Mouse (Mus musculus) natural killer cell, adult 2 months (primary cell): ENCODE measurements around the gene Crybg1.
"Not testable (repeated sequence)": the region's sequence is repeated elsewhere in the genome, so short reads cannot be mapped to it uniquely, and the experiment has no call there.

Source experiments
- DNase-seq, 2 experiments: peaks; one replicate each; pipeline ENCODE4 v3.0.0; 2022; ENCODE audit warnings: low spot score in 2 of 2

Crybg1 gene

DNA sequence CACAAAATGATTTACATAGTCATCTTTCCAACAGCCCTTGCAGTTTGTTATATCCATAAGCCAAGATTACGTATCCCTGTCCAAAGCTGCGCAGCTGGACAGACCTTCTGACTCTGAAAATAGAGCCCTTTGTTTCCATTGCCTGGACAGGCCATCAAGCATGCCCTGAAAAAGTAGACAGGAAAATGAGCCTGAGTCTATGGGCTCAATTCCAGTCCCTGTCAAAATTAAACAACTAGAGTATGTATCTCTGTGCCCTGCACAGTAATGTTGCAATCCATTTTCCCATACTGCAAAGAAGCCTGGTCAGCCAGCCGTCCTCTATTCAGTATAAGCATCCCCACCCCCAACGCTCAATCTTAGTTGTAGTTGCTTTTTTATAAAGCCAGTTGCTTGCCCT, 141.8 kb downstream of the Crybg1 start:
- DNase-seq, result no peak

DNA sequence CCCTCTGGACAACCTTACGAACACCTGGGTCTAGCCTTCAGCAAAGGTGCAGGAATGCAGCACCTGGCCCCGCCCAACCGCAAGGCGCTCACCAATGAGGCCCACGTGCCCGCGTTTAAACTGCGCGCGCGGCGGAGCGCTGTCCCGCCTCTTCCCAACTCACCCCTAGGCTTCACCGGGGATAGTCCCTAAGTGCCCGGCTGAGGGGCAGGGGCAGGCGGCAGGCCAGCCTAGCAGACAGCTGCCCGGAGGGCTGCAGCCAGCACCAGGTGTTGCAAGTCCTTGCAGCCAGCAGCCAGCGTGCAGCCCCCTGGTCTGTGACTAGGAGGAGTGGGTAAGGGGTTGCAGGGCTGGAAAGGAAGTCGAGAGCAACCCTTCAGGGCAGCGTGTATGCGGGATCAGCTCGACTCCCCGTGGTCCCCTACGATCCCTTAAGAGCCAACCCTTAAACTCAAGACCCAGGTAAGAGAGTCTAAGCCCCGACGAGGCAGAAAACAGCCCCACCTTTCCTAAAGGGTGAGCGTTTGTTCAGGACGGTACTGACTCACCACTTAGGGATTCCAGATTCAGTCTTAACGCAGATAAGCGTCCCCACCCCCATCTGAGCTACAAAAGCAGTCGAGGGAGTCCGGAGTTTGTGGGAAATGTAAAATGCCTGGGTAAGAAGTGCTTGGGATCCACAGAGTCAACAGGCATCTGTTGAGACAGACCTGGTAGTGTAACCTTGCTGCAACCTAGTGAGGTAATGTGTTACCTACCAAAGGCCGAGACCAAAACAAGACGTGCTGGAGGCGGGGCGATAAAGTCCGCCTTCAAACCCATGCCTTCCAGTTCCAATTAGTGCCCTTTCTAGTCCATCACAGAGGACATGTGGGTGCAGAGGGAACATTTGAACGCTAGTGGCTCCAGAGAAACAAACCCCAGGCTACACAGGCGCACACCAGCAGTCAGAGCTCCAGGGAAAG, 142.7 kb downstream of the Crybg1 start:
- no peak for DNase-seq

DNA sequence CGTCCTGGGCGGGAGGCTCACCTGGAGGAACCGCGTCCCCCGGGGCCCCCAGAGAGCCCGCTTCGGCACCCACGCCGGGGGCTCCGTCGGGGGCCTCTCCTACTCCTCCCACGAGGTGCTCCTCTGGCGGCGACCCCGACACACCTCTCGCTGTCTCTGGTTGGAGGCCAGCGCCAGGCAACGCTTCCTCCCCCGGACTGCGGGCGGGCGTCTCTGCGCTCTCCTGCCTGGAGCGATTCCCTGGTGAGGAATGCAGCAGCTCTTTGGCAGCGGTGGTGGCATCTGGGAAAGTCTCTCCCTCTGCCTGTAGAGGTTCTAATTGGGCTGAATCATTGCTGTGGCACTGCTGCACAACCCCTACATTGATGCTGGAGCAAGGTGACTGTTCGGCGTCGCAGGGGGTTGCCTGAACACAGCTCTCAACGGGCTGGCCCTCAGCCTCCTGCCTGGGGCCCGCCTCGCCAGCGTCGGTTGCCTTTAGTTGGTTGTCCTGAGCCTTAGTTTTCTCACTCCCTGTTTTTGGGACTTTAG, 144.4 kb downstream of the Crybg1 start:
- no peak for DNase-seq

DNA sequence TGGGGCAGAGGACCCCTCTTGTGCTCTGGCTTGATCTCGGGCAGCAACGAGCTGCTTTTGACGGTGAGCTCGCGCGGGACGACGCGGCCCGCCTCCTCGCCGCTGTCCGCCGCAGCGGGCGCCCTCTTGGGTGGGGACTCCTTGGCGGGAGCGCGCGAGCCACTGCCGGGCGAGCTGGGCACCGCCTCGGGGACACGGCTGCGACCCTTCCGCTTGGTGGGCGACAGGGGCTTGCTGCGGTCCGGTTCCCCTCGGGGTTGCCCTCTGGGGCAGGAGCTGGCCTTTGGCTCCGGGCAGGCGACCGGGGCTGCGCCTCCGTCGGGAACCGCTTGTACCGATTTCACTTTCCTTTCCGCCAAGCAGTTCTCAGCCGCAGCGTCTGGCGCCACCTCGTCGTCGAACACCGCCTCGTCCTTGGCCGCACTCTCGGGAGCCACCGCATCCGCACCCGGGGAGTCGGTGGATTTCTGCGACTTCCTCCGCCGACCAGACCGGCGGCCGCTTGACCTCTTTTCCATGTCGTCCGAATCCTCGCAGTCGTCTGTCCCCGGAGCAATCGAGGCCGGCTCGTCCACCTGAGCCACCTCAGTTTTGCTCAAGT, 145.0 kb downstream of the Crybg1 start:
- peak; percentile 66 to 75 for DNase-seq

DNA sequence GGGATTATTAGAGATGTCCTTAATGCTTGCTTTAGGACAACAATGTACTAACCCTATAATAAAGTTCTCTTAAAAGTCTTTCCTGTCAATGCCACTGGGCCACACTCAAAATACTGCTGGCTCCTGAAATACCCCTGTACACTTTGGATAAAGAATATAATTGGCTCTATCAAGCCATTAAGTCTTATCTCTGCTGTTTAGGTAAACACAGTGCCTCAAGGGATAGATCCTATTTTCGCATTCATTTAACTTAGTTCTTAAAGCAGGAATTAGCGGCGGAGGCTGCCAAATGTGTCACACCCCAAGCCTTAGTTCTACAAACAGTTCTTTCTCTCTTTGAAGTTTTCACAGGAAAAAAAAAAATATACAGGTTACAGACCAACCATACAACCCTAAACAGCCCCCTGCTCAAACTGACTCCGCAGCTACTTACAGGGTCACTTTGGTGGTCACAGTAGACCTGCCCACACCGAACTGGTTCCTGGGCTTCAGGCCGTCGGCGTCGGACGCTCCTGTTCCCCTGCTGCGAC, 145.6 kb downstream of the Crybg1 start:
- DNase-seq, result no peak

DNA sequence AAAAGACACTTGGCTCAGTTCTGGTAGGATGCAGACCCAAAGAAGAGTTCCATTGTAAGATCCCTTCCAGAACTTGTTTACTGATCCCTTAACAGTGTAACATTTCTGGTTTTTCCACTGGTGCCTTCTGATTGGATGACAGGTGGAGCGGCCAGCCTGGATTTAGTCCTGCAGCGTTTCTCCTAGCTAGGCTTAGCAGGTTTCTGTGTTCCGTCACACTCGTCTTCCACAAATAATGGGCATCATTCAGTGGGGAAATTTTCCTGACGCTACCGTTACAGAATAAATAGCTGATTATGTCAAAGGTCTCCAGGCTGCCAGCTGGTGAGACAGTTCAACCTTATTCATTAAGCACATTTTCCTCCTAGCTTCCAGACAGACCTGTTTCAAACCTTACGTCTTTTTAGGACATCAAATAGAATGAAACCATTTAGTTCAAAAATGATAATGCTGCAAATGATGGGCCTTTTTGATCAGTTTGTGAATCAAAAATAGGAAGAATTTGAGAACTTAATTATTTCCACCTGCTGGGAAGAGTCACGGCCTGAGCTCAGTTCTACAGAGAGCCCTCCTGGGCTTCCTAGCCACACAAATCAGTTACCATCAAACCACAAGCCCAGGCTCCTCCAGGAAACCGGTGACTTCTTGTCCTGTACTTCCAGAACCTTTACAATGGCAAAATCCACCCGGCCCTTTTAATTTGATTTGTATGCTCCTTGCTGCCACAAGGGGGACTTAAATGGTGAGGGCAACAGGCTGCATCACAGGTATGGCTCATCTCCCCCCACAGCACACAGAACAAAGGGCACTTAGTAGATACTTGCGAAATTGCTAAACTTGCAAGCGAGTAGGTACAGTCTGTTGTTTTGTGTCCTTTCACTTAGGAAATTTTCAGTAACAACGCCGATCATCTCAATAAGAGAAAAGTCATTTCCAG, 146.4 kb downstream of the Crybg1 start:
- peak; percentile 36 to 52 for DNase-seq

DNA sequence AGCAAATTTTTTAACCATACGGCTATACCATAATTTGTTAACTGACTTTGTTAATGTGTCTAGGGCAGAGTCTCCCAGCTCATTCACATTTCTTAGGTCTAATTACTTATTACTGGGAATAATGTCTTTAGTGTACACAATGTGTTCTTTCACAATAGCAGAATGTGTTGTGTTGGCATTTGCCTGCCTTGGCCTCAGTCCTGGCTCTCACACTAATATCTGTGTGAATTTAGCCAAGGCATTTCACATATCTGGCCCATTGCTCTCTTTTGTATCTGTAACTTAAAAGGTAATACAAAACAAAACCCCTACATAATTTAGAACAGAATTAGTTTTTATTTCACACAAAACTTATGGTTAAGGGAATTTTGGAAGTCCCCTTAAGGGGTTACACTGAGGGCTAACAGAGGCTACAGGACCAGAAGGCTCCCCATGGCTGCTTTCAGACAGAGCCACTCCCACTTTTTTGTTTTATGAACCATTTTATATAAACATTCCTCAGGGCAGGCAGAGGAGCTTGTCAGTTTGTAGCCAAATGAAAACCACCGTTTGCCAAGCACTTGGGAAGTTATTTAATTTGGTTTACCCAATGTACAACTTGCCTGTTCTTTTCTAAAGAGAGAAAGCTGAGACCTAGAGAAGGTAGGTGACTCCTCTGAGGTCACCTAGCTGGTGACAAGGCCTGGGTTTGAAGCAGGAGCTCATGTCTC, 148.3 kb downstream of the Crybg1 start:
- DNase-seq, result no peak

DNA sequence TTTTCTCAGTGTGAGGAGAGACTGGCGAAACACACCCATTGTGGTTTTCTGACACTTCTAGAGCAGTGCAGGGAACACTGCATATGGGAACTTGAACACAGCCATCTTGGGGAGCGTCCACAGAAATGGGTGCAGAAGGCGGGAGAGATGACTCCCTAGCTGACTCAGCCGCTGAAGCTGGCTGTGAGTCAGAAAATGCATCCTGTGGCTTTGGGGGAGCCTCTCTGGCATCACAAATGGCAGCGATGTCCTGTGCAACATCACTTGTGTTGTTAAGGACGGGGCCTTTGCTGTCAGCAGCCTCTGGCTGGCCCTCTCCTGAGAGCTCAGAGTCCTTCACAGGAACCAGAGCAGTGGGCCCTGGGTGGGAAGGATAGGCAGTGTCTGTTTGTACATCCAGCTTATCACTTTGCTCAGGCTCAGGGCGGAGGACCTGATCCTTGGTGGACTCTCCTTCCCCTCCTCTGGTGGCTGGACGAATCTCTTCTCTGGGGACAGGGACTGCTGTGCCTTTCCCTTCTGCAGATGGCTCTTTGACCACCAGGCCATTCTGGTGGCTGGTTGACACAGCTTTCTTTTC, 150.1 kb downstream of the Crybg1 start:
- DNase-seq, result no peak

DNA sequence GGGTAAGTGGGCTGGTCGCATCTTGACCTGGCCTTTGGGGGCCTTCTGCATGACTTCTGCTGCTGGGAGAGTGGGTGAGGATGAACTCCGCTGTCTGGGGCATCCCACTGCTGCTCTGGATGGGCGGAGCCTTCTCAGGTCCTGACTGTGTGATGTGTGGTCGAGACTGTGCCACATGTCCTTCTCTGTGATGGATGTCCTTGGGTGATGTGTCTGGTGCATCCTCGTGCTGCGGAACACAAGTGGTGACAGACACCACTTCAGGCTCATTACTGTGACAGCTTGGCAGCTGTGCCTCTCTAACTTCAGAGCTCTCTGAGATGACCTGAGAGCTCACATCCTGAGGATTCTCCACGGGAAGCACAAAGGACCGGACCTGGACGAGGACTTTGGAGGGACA, 150.6 kb downstream of the Crybg1 start:
- DNase-seq, result no peak

DNA sequence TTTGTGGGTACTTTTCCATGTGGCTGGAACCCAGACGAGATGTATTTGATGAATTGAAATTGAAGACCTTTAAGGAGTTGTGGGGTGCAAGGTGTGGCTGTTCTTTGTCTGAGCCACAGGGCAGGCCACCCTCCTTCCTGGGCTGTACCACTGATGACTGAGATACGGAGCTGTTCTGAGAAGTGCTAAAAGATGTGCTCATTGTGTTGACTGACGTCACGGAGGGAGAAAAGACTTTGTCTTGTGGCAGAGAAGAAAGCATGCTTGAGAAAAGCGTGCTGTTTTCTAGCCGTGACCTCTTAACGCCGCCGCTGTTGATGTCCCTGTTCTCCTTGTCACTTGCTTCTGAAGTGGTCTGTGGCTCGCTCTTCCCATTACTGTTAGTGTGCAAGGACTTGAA, 151.4 kb downstream of the Crybg1 start:
- DNase-seq, result peak; percentile 69 to 81

DNA sequence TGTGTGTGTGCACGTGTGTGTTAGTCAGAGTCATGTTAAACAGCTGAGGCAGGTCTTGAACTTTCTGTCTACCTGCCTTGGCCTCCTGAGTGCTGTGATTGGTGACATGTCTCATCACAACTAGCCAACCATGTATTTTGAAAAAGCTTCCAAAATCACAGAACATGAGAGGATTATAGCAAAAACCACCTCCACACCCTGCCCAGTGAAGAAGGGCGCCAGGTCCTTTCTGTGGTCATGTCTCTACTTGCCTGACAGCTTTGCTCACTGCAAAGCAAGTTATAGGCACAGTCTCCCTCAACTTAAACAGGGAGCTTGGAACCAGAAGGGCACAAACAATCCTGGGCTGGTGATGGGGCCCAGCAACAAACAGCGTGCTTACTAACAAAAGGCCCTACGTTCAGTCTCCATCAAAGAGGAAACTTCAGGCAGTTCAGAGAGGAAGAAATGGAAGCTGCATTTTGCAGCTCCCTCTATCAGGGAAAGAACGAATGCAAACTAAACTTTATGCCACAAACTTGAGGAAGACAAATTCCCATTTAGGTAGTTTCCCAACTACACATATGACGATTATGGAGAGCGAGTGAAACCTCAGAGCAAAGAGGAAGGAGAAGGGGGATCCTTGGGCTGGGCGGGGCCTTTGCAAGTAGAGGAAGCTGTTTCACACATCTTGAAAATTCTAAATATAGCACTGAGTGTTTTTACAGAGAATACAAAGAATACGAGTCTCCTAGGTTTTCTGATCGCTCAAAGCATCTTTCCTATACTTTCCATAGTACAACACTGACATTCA, 152.6 kb downstream of the Crybg1 start:
- DNase-seq, result peak; percentile 62 to 63

DNA sequence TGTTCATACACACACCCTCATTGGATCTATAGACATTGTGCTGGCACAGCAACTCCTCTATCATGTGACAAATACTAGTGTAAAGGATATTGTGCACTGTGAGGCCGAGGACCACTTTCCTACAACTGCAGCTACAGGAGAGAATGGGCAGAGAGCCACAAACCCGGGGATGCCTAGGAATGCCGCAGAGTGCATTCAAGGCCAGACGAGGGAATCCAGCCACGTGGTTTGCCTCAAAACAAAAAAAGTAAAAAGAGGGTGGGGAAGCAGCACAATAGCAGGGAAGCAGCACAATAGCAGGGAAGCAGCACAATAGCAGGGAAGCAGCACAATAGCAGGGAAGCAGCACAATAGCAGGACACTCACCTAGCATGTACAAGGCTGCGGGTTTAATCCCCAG, 155.5 kb downstream of the Crybg1 start:
- DNase-seq, result no peak

DNA sequence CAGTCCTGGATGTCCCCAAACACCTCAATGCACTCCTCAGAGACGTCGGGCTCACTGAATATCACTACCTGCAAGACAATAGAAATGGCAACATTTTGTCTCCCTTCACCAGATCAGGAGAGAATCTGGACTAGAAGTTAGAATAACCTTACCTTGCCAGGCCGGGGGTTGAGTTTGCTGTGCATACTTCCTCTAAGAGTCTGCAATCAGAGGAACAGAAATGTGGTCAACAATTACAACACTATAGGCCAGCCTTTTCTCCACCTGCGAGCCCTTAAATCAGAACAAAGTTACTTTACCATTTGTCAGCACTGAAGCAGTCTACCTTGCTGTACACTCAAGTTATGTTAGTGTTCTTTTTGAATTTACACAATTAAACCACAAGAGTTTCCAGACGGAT, 156.1 kb downstream of the Crybg1 start:
- no peak for DNase-seq

DNA sequence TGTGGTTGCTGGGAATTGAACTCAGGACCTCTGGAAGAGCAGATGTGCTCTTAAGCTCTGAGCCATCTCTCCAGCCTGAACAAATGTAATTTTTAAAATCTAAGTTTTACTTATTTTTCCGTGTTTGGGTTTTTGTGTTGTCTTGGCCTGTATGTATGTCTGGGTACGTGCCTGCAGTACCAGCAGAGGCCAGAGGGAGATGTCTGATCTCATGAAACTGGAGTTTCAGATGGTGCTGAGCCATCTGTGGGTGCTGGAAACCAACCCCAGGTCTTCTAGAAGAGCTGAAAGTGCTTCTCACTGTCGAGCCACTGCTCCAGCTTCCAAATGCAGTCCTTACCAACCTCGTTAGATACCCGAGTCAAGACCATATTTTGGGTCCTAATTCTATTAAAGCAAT, 157.4 kb downstream of the Crybg1 start:
- no peak for DNase-seq

DNA sequence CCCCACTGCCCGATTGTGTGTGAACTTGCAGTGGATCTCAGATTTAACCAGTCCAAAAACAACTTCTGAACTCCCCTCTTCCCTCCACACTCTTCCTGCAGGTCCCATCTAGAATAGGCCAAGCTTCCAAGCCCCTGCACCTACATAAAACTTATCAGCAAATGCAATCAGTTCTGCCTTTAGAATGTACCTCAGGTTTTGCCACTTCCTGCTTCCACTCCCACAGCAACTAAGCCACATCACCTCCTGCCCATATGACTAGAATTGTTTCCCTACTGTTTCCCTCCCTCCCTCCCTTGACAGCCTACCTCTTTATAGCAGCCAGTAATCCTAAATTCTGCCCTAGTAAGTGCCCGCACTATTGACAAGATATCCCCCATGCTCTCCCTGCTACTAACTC, 164.8 kb downstream of the Crybg1 start:
- no peak for DNase-seq

DNA sequence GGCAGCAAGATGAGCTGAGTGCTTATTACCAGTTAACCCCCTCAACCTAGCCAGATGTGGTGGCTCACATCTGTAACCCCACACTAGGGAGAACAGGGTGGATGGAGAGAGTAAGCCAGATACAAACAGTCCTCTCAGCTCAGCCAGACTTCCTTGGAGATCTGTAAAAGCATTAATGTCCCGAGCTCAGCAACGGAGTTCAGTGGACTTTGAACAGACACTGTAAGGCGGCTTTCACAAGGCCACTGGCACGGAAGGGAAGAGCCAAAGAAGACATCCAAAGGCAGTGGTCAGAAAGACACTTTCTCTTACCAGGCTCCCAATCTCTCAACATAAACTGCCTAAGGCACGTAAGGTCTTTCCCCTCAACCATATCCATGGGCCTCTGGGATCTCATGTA, 165.4 kb downstream of the Crybg1 start:
- DNase-seq, result no peak

DNA sequence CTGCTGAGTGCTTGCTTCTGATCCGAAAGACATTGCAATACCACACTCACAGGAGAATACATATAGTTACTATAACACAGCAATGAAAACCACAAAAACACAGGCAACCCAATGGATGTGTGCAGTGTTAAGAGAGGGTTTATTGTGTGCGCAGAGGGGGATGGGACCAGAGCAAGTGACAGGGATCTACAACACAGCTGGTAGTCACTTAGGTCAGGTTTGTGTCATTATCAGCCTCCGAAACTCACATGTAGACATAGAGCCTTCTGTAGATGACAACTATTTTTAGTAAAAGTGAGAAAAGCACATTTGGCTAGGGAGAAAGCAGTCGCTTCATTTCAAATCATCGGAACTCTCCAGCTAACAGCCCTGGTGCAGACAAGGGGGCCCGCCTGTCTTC, 166.2 kb downstream of the Crybg1 start:
- no peak for DNase-seq

DNA sequence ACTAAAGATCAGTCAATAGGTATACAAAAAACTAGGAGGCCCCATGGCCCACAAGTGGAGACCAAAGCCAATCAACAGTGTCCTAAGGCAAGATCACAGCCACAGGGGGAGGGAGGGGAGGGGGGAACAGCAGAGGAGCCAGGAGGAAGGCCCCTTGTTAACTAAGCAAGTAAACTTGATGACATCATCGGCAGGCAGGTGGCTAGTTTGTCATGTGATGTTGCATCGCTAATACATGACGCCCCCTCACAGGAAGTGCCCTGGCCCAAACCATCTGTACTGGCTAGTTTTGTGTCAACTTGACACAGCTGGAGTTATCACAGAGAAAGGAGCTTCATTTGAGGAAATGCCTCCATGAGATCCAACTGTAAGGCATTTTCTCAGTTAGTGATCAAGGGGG, 167.9 kb downstream of the Crybg1 start:
- DNase-seq, result not testable (repeated sequence)

DNA sequence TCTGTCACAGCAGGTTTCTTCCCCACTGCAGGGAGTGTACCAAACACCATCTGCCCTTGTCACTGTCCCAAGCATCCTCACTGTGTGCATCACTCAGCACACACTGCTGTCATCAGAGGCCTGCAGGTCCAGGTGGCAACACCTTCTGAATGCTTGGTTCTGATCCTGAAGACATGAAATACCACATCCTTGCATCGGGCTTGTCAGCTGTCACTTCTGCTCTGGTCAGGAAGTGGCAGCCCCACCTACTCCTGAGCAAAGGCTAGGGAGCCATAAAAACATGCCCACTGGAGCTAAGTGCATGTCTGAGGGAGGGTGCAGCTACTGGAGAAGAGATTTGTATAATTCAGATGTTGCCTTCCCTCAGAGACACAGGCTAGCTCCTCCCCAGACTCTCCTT, 168.6 kb downstream of the Crybg1 start:
- peak in 1 of 2 experiments; percentile 27 for DNase-seq

DNA sequence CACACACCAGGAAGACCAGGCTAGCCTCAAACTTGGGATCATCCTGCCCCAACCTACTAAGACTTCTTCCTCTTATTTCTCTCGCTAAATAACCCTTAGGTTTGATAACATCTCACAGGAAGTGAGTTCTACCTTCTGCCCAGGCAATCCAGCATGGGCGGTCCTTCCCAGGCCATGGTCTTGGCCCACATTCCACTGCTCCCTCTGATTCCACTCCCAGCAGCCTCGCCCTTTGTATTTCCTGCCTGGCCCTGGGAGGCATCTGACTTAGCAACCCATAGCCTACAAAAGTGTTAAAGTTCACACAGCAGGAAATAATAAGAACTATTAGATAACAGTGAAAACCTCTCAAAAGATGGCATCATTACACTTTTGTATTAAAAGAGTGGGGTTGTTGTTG, 171.3 kb downstream of the Crybg1 start:
- no peak for DNase-seq
